Mouse (Mus musculus) myocyte (in vitro differentiated cells): ENCODE data around the gene Adra2b. TPM values are rescaled to one million over a fixed set of nuclear protein-coding genes. Genes with fewer than 3 reads are reported as not detected.

Source experiments
- H3K27me3 ChIP-seq: one replicate; pipeline ENCODE4 v1.6.1; 2011; ENCODE audit not compliant: control insufficient read depth, insufficient read depth, insufficient read length
- H3K36me3 ChIP-seq: one replicate; pipeline ENCODE4 v1.6.1; 2011; ENCODE audit not compliant: control insufficient read depth, insufficient read depth
- H3K4me2 ChIP-seq: one replicate; pipeline ENCODE4 v1.6.1; 2011; ENCODE audit warnings: low read depth, control low read depth
- H3K4me3 ChIP-seq: one replicate; pipeline ENCODE4 v1.5.1; 2011; ENCODE audit warnings: mild to moderate bottlenecking, control low read depth, moderate library complexity
- H3K79me2 ChIP-seq: one replicate; pipeline ENCODE4 v1.6.1; 2011; ENCODE audit not compliant: control insufficient read depth, insufficient read depth
- H3ac ChIP-seq: one replicate; pipeline ENCODE4 v1.6.1; 2011; ENCODE audit not compliant: control insufficient read depth, insufficient read length
- CEBPB ChIP-seq: IDR thresholded peaks from 2 replicates; pipeline ENCODE4 v1.6.1; 2011; ENCODE audit warnings: mild to moderate bottlenecking, moderate library complexity; ENCODE audit not compliant: poor library complexity, insufficient read depth, severe bottlenecking
- E2F4 ChIP-seq: IDR thresholded peaks from one replicate; pipeline ENCODE4 v1.6.1; 2011; ENCODE audit warnings: mild to moderate bottlenecking, control low read depth, moderate library complexity; ENCODE audit not compliant: insufficient read depth
- MAX ChIP-seq: IDR thresholded peaks from one replicate; pipeline ENCODE4 v1.6.1; 2011; ENCODE audit warnings: low read depth, mild to moderate bottlenecking, control low read depth
- MYOD1 ChIP-seq, 3 experiments: IDR thresholded peaks; one replicate each; pipeline ENCODE4 v1.6.1; 2011; ENCODE audit warnings: control low read depth in 2 of 3, low read depth in 2 of 3, mild to moderate bottlenecking in 2 of 3, moderate library complexity in 1 of 3; ENCODE audit not compliant: insufficient read length in 2 of 3, control insufficient read depth in 1 of 3
- MYOG ChIP-seq, 3 experiments: IDR thresholded peaks; one replicate each; pipeline ENCODE4 v1.6.1; 2011; ENCODE audit warnings: control low read depth in 2 of 3, low read depth in 2 of 3, mild to moderate bottlenecking in 2 of 3; ENCODE audit not compliant: insufficient read length in 2 of 3, control insufficient read depth in 1 of 3, insufficient read depth in 1 of 3
- POLR2A ChIP-seq: IDR thresholded peaks from one replicate; pipeline ENCODE4 v1.6.1; 2011; ENCODE audit warnings: low read depth, mild to moderate bottlenecking, control low read depth, moderate library complexity; ENCODE audit not compliant: insufficient read length
- POLR2AphosphoS2 ChIP-seq: IDR thresholded peaks from one replicate; pipeline ENCODE4 v1.6.1; 2011; ENCODE audit warnings: low read depth, control low read depth; ENCODE audit not compliant: insufficient read length
- REST ChIP-seq: IDR thresholded peaks from one replicate; pipeline ENCODE4 v1.6.1; 2011; ENCODE audit warnings: mild to moderate bottlenecking, control low read depth, moderate library complexity; ENCODE audit not compliant: insufficient read depth, insufficient read length
- SRF ChIP-seq: IDR thresholded peaks from one replicate; pipeline ENCODE4 v1.6.1; 2011; ENCODE audit warnings: low read depth; ENCODE audit not compliant: control insufficient read depth, insufficient read length
- TCF12 ChIP-seq: IDR thresholded peaks from one replicate; pipeline ENCODE4 v1.6.1; 2011; ENCODE audit warnings: mild to moderate bottlenecking, control low read depth; ENCODE audit not compliant: poor library complexity, insufficient read depth, severe bottlenecking
- TCF3 ChIP-seq: IDR thresholded peaks from one replicate; pipeline ENCODE4 v1.6.1; 2011; ENCODE audit warnings: low read depth, control low read depth; ENCODE audit not compliant: insufficient read length
- USF1 ChIP-seq: IDR thresholded peaks from one replicate; pipeline ENCODE4 v1.6.1; 2011; ENCODE audit warnings: low read depth, mild to moderate bottlenecking, control low read depth, moderate library complexity
- polyA plus RNA-seq: library from polyadenylated mRNA; unstranded; fragments of >200 nt; fragmentation: generic; extraction: Trizol; gene quantifications from one replicate; pipeline ENCODE4 v1.2.1, GENCODE M21; 2012; ENCODE audit warnings: missing spikeins

Adra2b gene
- not detected for polyA plus RNA-seq

GRCm38 (mm10) chr2:127362459-127363281 lies at the start of gene Adra2b:
Gene Adra2b, plus strand, starts transcription at chr2:127363208.
- no peak within 1 kb of the TSS for H3ac ChIP-seq
- H3K4me2 ChIP-seq: peak within 1 kb of the TSS; percentile 70
- TF ChIP-seq REST (no peak), TCF12 (no peak), MYOG (IDR thresholded peaks at IDR 0.05; ENCODE audit: control insufficient read depth in 1 of 3, insufficient read depth in 1 of 3, insufficient read length in 2 of 3, low read depth in 2 of 3) (no peak), MYOD1 (IDR thresholded peaks at IDR 0.05; ENCODE audit: control insufficient read depth in 1 of 3, insufficient read length in 2 of 3, low read depth in 2 of 3) (no peak), TCF3 (no peak), MAX (no peak), SRF (no peak), E2F4 (no peak), POLR2A (no peak), CEBPB (no peak), POLR2AphosphoS2 (no peak), USF1 (no peak)
- H3K36me3 ChIP-seq: no peaks in the 10 kb centered on the region
- H3K79me2 ChIP-seq: no peaks in the 10 kb centered on the region
- no peak within 1 kb of the TSS for H3K4me3 ChIP-seq
- H3K27me3 ChIP-seq: peaks cover 68% of the 10 kb centered on the region

- H3K4me3 ChIP-seq: no peak overlapping the region
- H3K27me3 ChIP-seq: no peaks in the 10 kb centered on the region
- TF ChIP-seq TCF3 (no peak), E2F4 (no peak), USF1 (no peak)
- H3K36me3 ChIP-seq: no peaks in the 10 kb centered on the region
- H3K4me2 ChIP-seq: no peak overlapping the region
- no peak overlapping the region for H3ac ChIP-seq
- H3K79me2 ChIP-seq: no peaks in the 10 kb centered on the region
Observed at GRCm38 (mm10) chr2:127313878-127314277, 49.1 kb upstream of the Adra2b start.

- Histone ChIP-seq H3K4me3 (no peak overlapping the region), H3K27me3 (no peaks in the 10 kb centered on the region), H3K36me3 (no peaks in the 10 kb centered on the region)
Observed at GRCm38 (mm10) chr2:127314467-127315154, 48.4 kb upstream of the Adra2b start.

GRCm38 (mm10) chr2:127315155-127315470 lies 47.9 kb upstream of the Adra2b start:
- H3K4me3 ChIP-seq: no peak overlapping the region
- no peak overlapping the region for H3K4me2 ChIP-seq
- H3ac ChIP-seq: no peak overlapping the region
- H3K79me2 ChIP-seq: no peaks in the 10 kb centered on the region
- no peak for TF ChIP-seq POLR2A
- TF ChIP-seq CEBPB: no peak
- no peak for TF ChIP-seq REST
- TF ChIP-seq MYOD1 (IDR thresholded peaks at IDR 0.05; ENCODE audit: control insufficient read depth in 1 of 3, insufficient read length in 2 of 3, low read depth in 2 of 3): no peak
- TF ChIP-seq TCF3: no peak
- TF ChIP-seq MAX: no peak
- no peak for TF ChIP-seq POLR2AphosphoS2
- no peak for TF ChIP-seq SRF
- TF ChIP-seq MYOG (IDR thresholded peaks at IDR 0.05; ENCODE audit: control insufficient read depth in 1 of 3, insufficient read depth in 1 of 3, insufficient read length in 2 of 3, low read depth in 2 of 3): no peak
- no peak for TF ChIP-seq USF1
- TF ChIP-seq TCF12: no peak
- TF ChIP-seq E2F4: no peak
- H3K36me3 ChIP-seq: no peaks in the 10 kb centered on the region
- H3K27me3 ChIP-seq: no peaks in the 10 kb centered on the region

More at GRCm38 (mm10) chr2:127314467-127315154, 48.4 kb upstream of the Adra2b start:
- no peak overlapping the region for H3ac ChIP-seq
- H3K79me2 ChIP-seq: no peaks in the 10 kb centered on the region
- TF ChIP-seq TCF3: no peak
- no peak for TF ChIP-seq MYOD1 (IDR thresholded peaks at IDR 0.05; ENCODE audit: control insufficient read depth in 1 of 3, insufficient read length in 2 of 3, low read depth in 2 of 3)
- no peak for TF ChIP-seq POLR2A
- TF ChIP-seq USF1: no peak
- TF ChIP-seq CEBPB: no peak
- no peak for TF ChIP-seq TCF12
- no peak for TF ChIP-seq REST
- TF ChIP-seq POLR2AphosphoS2: no peak
- TF ChIP-seq MYOG (IDR thresholded peaks at IDR 0.05; ENCODE audit: control insufficient read depth in 1 of 3, insufficient read depth in 1 of 3, insufficient read length in 2 of 3, low read depth in 2 of 3): no peak
- no peak for TF ChIP-seq SRF
- TF ChIP-seq E2F4: no peak
- no peak for TF ChIP-seq MAX
- no peak overlapping the region for H3K4me2 ChIP-seq
